Mouse (Mus musculus) liver, embryonic 16.5 days (tissue): ENCODE results near the gene Mapk14. TPM values are rescaled to one million over a fixed set of nuclear protein-coding genes. Genes with fewer than 3 reads are reported as not detected.

Source experiments
- ATAC-seq: fragments of 200-750 bp; cut with Nextera tagmentation; 2 replicates; pipeline ENCODE4 v1.8.0; 2017; ENCODE audit warnings: low read depth, mild to moderate bottlenecking, moderate number of reproducible peaks, moderate library complexity
- H3K27ac ChIP-seq: fragments of 300-500 bp; sonication (generic); 2 replicates; pipeline ENCODE4 v1.5.1; 2014; ENCODE audit warnings: mild to moderate bottlenecking, low read length
- H3K27me3 ChIP-seq: fragments of 300-500 bp; sonication (generic); 2 replicates; pipeline ENCODE4 v1.6.1; 2014; ENCODE audit warnings: low read depth, low read length, mixed read lengths; ENCODE audit not compliant: control insufficient read depth, insufficient read depth
- H3K36me3 ChIP-seq: fragments of 300-500 bp; sonication (generic); 2 replicates; pipeline ENCODE4 v1.6.1; 2014; ENCODE audit warnings: mild to moderate bottlenecking; ENCODE audit not compliant: control insufficient read depth, insufficient read depth
- H3K4me1 ChIP-seq: fragments of 300-500 bp; sonication (generic); 2 replicates; pipeline ENCODE4 v1.6.1; 2014; ENCODE audit warnings: low read depth, low read length, mixed read lengths; ENCODE audit not compliant: control insufficient read depth
- H3K4me2 ChIP-seq: fragments of 300-500 bp; sonication (generic); 2 replicates; pipeline ENCODE4 v1.6.1; 2014; ENCODE audit warnings: low read depth, low read length, mixed read lengths
- H3K4me3 ChIP-seq: fragments of 300-500 bp; sonication (generic); 2 replicates; pipeline ENCODE4 v1.5.1; 2014; ENCODE audit warnings: low read depth, mild to moderate bottlenecking, low read length
- H3K9ac ChIP-seq: fragments of 300-500 bp; sonication (generic); 2 replicates; pipeline ENCODE4 v1.6.1; 2014; ENCODE audit warnings: low read depth, low read length
- H3K9me3 ChIP-seq: fragments of 300-500 bp; sonication (generic); replicated peaks from 2 replicates; pipeline ENCODE4 v1.6.1; 2016; ENCODE audit warnings: low read length; ENCODE audit not compliant: control insufficient read depth
- WGBS: fragments of 180-500 bp; shearing (Covaris S2); extraction: QIAGEN DNeasy Blood & Tissue Kit; methylation state at CpG from one replicate; pipeline ENCODE4 v1.1.7; 2014; ENCODE audit not compliant: insufficient replicate concordance; 5-methylcytosine and 5-hydroxymethylcytosine counted together
- polyA plus RNA-seq: library from polyadenylated mRNA; unstranded; fragments of >200 nt; fragmentation: Nextera tagmentation; extraction: Ambion mirVana; gene quantifications from 2 replicates; pipeline ENCODE4 v1.2.1, GENCODE M21; 2015

Mapk14 gene
- polyA plus RNA-seq, 1 experiment from 2014 or later = 25.9 TPM

GRCm38 (mm10) chr17:28777231-28778005 is 86.3 kb downstream of the Mapk14 start:
- no peaks in the 10 kb centered on the region for H3K36me3 ChIP-seq
- H3K4me1 ChIP-seq = no peaks in the 10 kb centered on the region
- no peak overlapping the region for H3K9ac ChIP-seq
- no peak for ATAC-seq
- H3K4me3 ChIP-seq = no peak overlapping the region
- 75% methylated on average over 16 of the region's 16 CpGs for WGBS
- H3K27me3 ChIP-seq = no peaks in the 10 kb centered on the region; the same call in 1 of the 2 replicates
- no peak overlapping the region for H3K27ac ChIP-seq
- no peak overlapping the region for H3K4me2 ChIP-seq
- H3K9me3 ChIP-seq = no peaks in the 10 kb centered on the region

GRCm38 (mm10) chr17:28779735-28780134 is 88.6 kb downstream of the Mapk14 start:
- no peaks in the 10 kb centered on the region for H3K9me3 ChIP-seq
- no peaks in the 10 kb centered on the region for H3K36me3 ChIP-seq
- no peak overlapping the region for H3K4me2 ChIP-seq
- no peaks in the 10 kb centered on the region for H3K4me1 ChIP-seq
- no peak for ATAC-seq
- no peak overlapping the region for H3K27ac ChIP-seq
- WGBS = 63% methylated on average over 3 of the region's 3 CpGs
- H3K27me3 ChIP-seq = no peaks in the 10 kb centered on the region
- no peak overlapping the region for H3K4me3 ChIP-seq
- H3K9ac ChIP-seq = no peak overlapping the region

- Histone ChIP-seq H3K27ac (no peak overlapping the region), H3K27me3 (no peaks in the 10 kb centered on the region), H3K9me3 (no peaks in the 10 kb centered on the region), H3K9ac (no peak overlapping the region), H3K4me1 (no peaks in the 10 kb centered on the region), H3K4me3 (no peak overlapping the region), H3K4me2 (no peak overlapping the region), H3K36me3 (no peaks in the 10 kb centered on the region)
- ATAC-seq = no peak
- 71% methylated on average over 3 of the region's 3 CpGs for WGBS
Measured at GRCm38 (mm10) chr17:28780836-28781235, 89.7 kb downstream of the Mapk14 start.

- Histone ChIP-seq H3K4me1 (no peaks in the 10 kb centered on the region), H3K9ac (no peak overlapping the region), H3K36me3 (no peaks in the 10 kb centered on the region), H3K4me2 (no peak overlapping the region), H3K27me3 (no peaks in the 10 kb centered on the region), H3K4me3 (no peak overlapping the region), H3K9me3 (no peaks in the 10 kb centered on the region), H3K27ac (no peak overlapping the region)
- 55% methylated on average over 9 of the region's 9 CpGs for WGBS
- ATAC-seq = no peak
Measured at GRCm38 (mm10) chr17:28781290-28782045, 90.3 kb downstream of the Mapk14 start.

- no peak overlapping the region for H3K9ac ChIP-seq
- WGBS = 80% methylated on average over 3 of the region's 3 CpGs
- no peaks in the 10 kb centered on the region for H3K4me1 ChIP-seq
- H3K4me3 ChIP-seq = no peak overlapping the region
- H3K9me3 ChIP-seq = no peaks in the 10 kb centered on the region
- no peaks in the 10 kb centered on the region for H3K27me3 ChIP-seq
- no peaks in the 10 kb centered on the region for H3K36me3 ChIP-seq
- no peak overlapping the region for H3K27ac ChIP-seq
- ATAC-seq = no peak
- H3K4me2 ChIP-seq = no peak overlapping the region
Measured at GRCm38 (mm10) chr17:28785036-28785435, 93.9 kb downstream of the Mapk14 start.

- no peaks in the 10 kb centered on the region for H3K27me3 ChIP-seq
- 94% methylated on average over 12 of the region's 12 CpGs for WGBS
- H3K27ac ChIP-seq = no peak overlapping the region
- no peaks in the 10 kb centered on the region for H3K4me1 ChIP-seq
- no peak overlapping the region for H3K9ac ChIP-seq
- H3K9me3 ChIP-seq = no peaks in the 10 kb centered on the region
- ATAC-seq = no peak
- H3K36me3 ChIP-seq = no peaks in the 10 kb centered on the region
- no peak overlapping the region for H3K4me3 ChIP-seq
- H3K4me2 ChIP-seq = no peak overlapping the region
Measured at GRCm38 (mm10) chr17:28787507-28787906, 96.4 kb downstream of the Mapk14 start.

- ATAC-seq = no peak
- Histone ChIP-seq H3K4me1 (peaks cover 9% of the 10 kb centered on the region), H3K36me3 (no peaks in the 10 kb centered on the region), H3K27me3 (no peaks in the 10 kb centered on the region), H3K4me2 (no peak overlapping the region), H3K4me3 (no peak overlapping the region), H3K27ac (no peak overlapping the region), H3K9me3 (0 out of 2 replicates have a peak, but pooled peaks cover 5% of the 10 kb centered on the region), H3K9ac (no peak overlapping the region)
- WGBS = 75% methylated on average over 4 of the region's 4 CpGs
Measured at GRCm38 (mm10) chr17:28797031-28797430, 105.9 kb downstream of the Mapk14 start.
